Mouse (Mus musculus): ENCODE results near the gene Alkbh4.
"Not testable (repeated sequence)": the region's sequence is repeated elsewhere in the genome, so short reads cannot be mapped to it uniquely, and the experiment has no call there.

Gene Alkbh4

GRCm38 (mm10) chr5:136143161-136143755, 7.3 kb downstream of the Alkbh4 start:
- peak; percentile 64 for DNase-seq

DNA sequence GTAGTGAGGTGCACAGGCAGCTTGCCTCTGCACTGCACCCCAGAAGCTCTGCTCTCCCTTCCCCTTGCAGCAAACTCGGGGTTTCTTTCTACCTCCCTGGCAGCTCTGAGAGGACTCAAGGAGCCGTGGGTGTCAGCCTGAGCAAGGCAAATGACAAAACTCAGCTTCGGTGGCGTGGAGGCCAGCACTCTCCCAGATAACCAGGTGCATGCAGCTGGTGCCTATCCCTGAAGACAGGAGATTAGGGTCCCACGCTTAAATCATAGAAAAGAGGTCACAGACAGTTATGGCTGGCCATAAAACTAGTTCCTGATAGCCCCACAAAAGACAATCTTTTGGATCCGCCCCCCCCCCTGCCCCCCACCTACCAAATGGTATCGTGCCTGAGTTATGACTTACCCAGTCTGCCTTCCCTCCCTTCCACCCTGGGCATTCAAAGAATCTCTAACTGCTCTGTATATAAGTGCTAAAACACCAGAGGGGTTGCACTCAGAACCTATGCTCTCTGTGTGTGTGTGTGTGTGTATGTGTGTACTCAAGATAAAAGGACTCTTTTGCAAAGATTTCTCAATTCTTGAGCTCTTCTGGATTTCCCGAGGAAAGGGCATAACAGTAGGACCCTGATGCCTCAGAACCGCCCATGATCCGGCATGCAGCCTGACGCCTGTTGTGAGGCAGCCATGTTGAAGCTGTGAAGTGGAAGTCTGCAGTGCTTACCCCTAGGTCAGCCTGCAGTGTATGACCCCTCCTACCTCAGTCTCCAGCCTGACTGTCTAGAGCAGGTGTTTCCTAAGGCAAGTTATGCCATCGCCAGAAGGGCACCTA, 8.9 kb downstream of the Alkbh4 start:
- DNase-seq = peak; percentile 35

DNA sequence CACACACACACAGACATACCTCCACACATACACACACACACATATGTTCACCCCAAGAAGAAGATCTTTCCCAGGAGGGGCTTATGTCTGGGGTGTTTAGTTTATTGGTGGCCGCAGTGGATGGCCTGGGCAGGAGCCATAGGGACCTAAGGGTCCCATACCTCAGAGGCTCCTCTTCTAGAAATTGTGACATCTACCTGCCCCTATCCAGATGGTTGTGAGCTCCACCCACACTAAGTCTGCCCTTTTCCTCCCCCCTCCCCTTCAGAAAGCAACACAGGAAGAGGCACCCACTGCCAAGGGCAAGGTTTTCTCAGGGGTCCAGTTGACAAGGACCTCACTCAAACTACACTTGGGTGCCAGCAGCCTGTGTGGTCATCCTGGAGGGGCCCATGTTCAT, 11.0 kb downstream of the Alkbh4 start:
- peak; percentile 75 for DNase-seq

GRCm38 (mm10) chr5:136147704-136148103, 11.8 kb downstream of the Alkbh4 start:
- DNase-seq = peak; percentile 61

GRCm38 (mm10) chr5:136149134-136149576, 13.2 kb downstream of the Alkbh4 start:
- DNase-seq = peak; percentile 74

DNA sequence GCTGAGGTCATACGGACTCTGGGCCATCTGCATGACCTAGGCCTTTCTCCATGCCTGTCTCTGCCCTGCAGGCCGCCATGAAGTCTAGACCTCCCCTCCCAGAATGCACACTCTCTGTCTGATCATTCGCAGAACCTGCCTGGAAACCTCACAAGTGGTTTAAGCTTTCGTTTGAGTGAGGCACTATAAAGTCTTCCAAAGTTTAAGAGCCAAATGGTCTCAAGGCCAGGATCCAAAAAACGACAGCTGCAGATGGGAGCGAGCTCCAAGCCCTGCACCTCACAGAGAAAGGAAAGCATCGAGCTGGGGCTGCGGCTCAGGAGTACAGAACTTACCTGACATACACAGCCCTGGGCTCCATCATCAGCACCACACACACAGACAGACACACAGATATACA, 16.4 kb downstream of the Alkbh4 start:
- no peak for DNase-seq

- DNase-seq = no peak
These were observed 19.5 kb downstream of the Alkbh4 start for GRCm38 (mm10) chr5:136155399-136155798.

- not testable (repeated sequence) for DNase-seq
These were observed 24.1 kb downstream of the Alkbh4 start for GRCm38 (mm10) chr5:136160084-136160483.

DNA sequence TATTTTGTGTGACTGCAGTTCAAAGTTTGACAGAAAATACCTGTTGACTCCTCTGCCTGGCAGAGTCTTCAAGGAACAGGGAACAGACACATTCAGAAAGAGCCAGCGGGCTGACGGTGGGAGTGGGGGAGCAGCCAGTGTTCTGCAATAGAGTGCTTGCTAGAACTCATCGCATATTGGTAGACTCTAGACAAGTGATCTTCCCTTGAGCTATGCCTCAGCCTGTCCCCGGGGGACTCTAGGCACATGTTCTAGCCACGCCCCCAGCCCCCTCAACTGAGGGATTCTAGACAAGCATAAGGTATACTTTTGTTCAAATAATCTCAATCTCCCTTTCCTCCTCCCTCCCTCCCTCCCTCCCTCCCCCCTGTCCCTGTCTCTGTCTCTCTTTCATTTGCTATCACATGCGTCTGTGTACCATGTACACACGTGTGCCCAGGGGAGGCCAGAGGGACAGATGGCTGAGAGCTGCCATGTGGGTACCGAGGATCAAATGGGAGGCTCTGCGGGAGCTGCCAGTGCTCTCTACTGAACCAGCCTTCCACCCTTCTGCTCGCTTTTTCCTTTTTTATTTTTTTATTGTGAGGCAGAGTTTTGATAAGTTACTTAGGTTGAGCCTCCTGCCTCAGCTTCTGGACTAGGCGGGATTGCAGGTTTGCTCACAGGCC, 28.0 kb downstream of the Alkbh4 start:
- DNase-seq = no peak

- no peak for DNase-seq
These were observed 29.3 kb downstream of the Alkbh4 start for GRCm38 (mm10) chr5:136165246-136165645.

GRCm38 (mm10) chr5:136167296-136167695, 31.4 kb downstream of the Alkbh4 start:
- no peak for DNase-seq

DNA sequence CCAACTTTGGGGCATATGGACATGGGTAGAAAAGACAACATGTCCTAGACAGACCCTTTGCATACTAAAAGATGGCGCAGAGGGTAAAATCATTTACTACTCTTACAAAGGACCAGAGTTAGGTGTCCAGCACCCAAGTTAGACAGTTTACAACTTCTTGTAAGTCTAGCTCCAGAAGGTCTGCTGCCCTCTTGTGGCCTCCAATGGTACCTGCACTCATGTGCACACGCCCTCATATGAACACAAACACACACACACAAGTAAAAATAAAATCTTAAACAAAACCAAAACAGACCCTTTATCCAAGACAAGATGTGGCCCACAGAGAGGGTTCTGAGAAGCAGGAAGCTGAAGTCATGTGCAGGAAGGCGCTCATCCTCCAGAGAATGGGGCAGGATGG, 32.1 kb downstream of the Alkbh4 start:
- DNase-seq = peak; percentile 44

- peak; percentile 74 for DNase-seq
These were observed 33.9 kb downstream of the Alkbh4 start for GRCm38 (mm10) chr5:136169626-136170511.

DNA sequence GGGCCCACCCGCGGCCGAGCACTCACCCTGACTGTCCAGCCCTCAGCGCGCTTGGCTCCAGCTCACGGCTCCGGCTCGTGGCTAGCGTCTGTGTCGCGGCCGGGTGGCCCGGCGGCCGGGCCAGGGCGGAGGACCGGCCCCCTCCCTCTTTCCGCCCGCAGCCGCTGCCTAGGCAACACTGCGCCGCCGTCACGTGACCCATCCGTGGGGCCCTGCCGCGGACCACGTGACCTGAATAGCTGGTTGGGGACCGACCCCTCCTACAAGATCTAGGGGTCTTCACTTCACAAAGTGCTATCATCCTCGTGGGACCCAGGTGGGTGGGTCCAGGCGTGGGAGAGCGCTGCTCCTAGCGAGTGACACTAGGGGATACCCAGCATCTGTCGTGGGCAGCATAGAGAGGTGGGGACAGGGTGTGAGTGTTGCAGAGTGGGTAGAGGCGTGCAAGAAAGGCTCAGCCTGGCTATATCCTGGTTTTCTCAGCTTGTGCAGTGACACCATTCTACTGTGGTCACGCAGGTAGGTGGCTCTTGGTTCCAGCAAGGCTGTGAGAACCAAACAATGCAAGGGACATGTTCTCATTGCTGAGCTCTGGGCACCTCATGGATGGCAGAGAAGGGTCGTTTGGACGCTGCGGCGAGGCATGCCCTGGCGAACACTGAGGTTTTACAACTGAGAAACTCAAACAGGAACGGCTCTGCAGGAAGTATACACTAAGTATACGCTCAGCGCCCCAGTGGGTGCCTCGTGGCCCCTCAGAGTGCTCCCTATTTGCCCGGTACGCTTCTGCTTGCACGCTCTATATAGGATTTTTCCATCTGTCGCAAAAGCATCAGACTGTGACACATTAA, 34.8 kb downstream of the Alkbh4 start, which contains the start of gene Orai2:
Gene Orai2, minus strand, starts transcription at position 202 of the 851 bp plus-strand sequence.
- DNase-seq = peak; percentile 95

DNA sequence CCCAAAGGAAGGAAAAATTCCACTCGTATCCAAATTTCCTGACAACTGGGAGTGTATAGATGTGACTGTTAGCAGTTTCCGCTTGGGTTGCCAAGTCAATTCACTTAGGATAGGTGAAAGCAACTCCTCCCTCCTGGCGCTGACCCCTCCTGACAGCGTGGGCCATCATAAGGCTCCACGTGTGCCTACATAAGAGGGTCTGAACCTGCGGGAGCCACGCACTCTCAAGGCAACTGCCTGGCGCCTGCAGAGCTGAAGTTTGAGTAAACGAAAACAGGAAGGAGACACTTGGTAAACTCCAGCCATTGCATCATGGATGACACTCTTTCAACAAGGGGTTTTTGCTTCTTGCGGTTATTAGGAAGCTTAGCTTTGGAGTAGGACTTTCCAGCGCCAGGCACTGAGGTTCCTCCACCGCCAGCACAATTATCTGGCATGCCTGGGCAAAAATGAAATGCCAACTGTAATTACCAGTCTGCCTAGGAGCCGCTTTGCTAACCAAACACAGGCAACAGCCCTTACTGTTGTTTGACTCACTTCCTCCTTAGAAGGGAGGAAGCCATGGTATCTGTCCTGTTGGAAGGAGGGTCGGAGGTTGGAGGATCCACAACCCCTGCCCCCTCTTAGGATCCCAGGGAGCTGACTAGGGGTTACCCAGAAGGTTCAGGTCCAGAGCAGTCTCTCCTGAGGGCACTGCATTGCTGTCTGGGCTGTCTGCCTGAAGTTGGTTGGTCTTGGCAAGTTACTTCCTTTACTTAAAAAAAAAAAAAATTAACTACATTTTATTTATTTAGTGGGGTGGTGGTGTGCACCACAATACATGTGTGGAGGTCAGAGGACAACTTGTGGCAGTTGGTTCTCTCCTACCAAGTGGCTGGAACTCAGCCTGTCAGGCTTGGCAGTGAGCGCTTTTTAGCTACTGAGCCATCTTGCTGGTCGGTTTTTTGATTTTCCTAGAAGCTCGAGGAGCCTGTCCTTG, 35.7 kb downstream of the Alkbh4 start:
- DNase-seq = peak; percentile 59

DNA sequence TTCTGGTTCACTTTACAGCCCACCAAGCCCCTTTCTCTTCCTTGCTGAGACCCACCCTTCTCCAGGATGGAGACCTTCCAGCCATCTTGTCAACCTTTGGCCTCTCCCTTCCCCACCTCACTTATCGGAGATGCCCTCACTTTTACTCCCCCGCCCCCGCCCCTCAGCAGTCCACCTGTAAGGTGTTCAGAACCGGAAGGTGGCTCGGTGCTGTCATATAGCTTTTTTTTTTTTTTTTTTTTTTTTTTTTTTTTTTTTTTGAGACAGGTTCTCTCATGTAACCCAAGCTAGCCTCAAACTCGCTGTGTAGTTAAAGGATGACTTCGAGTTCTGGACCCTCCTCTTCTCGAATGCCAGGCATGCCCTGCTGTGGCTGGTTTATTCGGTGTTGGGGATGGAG, 37.0 kb downstream of the Alkbh4 start:
- no peak for DNase-seq

- peak; percentile 59 for DNase-seq
These were observed 37.9 kb downstream of the Alkbh4 start for GRCm38 (mm10) chr5:136173606-136174463.

GRCm38 (mm10) chr5:136179594-136179993, 43.6 kb downstream of the Alkbh4 start:
- no peak for DNase-seq

DNA sequence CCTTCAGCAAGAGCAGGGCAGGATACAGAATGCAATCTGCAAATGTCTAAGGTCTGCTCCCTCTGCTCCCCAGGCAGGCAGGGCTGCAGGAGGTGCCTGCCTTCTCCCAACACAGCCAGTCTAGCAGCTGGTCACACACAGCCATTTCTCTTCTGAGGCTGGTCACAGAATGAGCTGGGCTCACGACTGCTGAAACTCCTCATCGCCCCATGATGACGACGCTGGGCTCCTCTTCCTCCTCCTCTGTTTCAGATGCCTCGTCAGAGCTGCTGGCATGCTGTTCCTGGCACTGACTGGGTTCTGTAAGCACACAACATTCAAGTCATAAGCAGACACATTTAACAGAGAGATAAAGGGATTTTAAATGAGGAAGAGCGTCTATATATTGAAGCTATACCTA, 45.3 kb downstream of the Alkbh4 start:
- no peak for DNase-seq
